Mouse (Mus musculus) v-Abl transformed pro-B cells (cell line): Measurements from ENCODE around the gene Itpripl1.
"Not testable (repeated sequence)": the region's sequence is repeated elsewhere in the genome, so short reads cannot be mapped to it uniquely, and the experiment has no call there.

Experiments used
- in situ Hi-C, 2 experiments: fragments of 400-800 bp; cut with MboI; formaldehyde crosslinking; loops; one replicate each; pipeline ENCODE4 v1.15.1; 2025; ENCODE audit not compliant: unreplicated experiment in 2 of 2

Itpripl1 gene

GRCm38 (mm10) chr2:127108986-127109385, 34.3 kb downstream of the Itpripl1 start:
- in situ Hi-C loops: no loop called here

GRCm38 (mm10) chr2:127092000-127092399, 51.2 kb downstream of the Itpripl1 start:
- in situ Hi-C loops: no loop called here

- in situ Hi-C loops: not testable (repeated sequence)
Measured at GRCm38 (mm10) chr2:127090151-127090550, 53.1 kb downstream of the Itpripl1 start.
